Mouse (Mus musculus): ENCODE data around the gene Scgb2b15.
"Not testable (repeated sequence)": the region's sequence is repeated elsewhere in the genome, so short reads cannot be mapped to it uniquely, and the experiment has no call there.

The Scgb2b15 gene

GRCm38 (mm10) chr7:32829562-32829961 is at the start of gene Scgb2b15:
Gene Scgb2b15, minus strand, starts transcription at chr7:32829662.
- POLR2A ChIA-PET, CTCF ChIA-PET: not testable (repeated sequence)

- CTCF ChIA-PET, POLR2A ChIA-PET: not testable (repeated sequence)
Measured at GRCm38 (mm10) chr7:32836254-32836653, 6.8 kb upstream of the Scgb2b15 start, which contains the start of gene Scgb1b15. Gene Scgb1b15, plus strand, starts transcription at chr7:32836554.

Measured in embryonic stem cell, embryonic (primary cell).